Mouse (Mus musculus) forelimb bud, embryonic 11.5 days (tissue): Measurements from ENCODE around the gene Pde10a.
A peak's percentile ranks its signal among the peaks of the same experiment; 100 is the strongest.

Experiments used
- DNase-seq: peaks from one replicate; pipeline ENCODE4 v3.0.0-alpha.2; 2012; ENCODE audit warnings: low read depth, low spot score

Pde10a gene

DNA sequence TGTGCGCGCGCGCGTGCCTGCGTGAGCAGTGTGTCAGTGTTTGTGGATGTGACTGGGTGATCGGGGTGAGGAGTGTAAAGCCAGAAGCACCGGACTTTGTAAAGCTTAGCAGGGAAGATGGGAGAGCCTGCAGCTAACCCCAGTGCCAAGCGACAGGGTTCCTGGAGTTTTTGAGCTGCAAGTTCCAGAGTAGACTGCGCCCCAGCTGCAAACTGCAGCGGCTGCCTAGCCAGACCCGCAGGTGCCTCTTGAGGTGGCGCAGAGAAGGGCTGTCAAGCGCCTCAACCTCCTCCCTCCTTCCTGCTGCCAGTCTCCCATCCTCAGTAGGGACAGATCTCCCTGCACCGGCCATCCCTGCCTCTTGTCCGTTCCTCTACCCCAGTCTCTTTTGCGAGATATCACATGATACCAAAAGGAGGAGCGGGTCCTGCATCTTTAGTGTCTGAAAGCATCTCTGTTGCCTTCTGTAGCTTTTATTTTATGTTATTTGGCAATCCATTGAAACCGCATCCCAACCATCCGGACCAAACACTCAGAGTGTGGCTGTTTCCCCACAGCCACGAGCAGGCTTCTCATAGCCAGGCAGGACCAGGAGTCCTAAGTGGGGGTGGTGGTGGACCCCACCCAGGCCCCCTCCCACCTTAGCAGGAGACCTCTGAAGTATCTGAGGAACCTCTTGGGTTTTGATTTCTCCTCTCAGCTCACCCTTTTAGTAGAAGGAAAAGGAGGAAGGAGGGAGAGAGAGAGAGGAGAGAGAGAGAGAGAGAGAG lies 984 bp downstream of the Pde10a start:
- DNase-seq = no peak

DNA sequence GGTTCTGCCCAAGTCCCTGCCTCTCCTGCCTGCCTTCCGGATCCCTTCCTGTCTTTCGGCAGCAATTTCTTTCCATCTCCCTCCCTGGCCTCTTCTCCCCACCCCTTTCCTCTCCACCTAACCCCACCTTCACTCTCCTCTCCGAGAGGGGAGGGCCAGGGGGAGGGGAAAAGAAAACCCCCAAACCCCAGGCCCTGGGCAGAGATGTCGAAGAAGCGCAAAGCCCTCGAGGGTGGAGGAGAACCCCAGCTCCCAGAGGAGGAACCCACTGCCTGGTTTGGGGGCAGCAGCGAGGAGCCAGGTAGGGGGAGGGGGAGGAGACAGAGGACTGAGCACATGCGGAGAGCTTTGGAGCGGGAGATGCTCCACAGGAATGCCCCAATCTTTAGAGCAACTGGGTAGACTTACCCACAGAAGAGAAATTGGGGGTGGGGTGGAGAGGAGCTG lies 1.7 kb downstream of the Pde10a start:
- DNase-seq = no peak

DNA sequence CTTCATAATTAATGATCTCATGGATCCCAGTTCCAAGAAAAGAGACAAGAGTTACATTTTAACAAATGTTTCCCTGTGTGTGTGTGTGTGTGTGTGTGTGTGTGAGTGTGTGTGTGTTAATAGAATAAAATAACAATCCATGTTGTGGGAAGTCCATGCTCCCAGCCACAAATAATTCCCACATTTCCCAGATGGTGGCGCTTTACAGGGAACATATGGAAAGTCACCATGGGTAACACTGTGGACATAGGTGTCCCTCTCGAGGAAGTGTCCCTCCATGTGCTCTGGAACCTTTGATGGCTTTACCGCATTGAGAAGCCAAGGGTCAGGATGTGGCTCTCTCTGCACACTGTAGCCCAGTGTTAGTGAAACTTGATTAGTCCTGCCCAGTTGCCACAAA lies 3.5 kb downstream of the Pde10a start:
- no peak for DNase-seq

DNA sequence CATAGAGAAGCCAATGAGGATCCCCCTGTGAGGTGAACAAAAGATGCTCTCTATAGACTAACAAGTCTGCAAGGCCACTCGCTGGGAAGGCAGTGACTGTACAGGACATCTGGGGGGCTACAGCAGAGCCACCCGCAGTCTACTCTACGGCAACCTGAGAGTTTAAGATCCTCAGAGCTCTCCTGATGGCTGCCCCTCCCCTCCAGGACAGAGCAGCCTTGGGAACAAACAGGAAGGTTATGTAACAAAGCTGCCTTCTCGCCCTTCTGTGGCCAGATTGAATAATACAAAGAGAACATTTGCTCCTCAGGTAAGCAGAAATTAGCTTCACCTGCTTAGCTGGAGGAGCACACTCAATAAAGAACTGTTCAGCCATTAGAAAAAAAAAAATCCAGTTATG lies 7.4 kb downstream of the Pde10a start:
- no peak for DNase-seq

DNA sequence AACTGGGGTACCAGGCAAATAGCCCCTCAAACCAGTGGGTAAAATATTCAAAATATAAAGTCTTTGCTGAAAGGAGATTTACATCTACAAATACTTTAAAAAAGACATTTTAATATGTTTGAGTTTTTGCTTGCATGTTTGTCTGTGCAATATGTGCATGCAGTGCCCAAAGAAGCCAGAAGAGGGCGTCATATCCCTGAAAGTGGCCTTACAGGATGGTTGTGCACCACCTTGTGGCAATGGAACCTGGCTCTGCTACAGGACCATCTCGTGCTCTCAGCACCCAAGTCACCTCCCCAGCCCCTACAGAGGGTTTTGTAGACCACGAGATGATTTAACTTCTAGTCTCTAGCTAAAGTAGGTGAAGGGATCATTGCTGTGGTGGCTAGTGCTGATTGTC lies 8.7 kb downstream of the Pde10a start:
- no peak for DNase-seq

DNA sequence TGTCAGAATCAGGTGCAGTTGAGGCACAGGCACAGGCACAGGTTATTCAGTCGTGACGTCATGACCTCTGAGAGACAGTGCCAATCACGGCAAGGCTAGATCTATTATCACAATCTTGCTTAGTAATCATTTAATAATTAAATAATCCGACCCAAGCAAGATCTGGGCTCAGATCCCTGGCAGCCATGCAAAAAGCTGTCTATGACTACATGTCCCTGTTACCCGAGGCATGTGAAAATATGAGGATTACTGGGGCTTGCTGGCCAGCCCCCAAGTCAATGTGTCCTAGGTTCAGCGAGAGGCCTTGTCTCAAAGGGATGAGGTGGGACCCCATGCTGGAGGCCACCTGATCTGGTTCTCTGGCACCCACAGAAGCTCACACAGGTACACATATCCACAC lies 11.3 kb downstream of the Pde10a start:
- DNase-seq = no peak

DNA sequence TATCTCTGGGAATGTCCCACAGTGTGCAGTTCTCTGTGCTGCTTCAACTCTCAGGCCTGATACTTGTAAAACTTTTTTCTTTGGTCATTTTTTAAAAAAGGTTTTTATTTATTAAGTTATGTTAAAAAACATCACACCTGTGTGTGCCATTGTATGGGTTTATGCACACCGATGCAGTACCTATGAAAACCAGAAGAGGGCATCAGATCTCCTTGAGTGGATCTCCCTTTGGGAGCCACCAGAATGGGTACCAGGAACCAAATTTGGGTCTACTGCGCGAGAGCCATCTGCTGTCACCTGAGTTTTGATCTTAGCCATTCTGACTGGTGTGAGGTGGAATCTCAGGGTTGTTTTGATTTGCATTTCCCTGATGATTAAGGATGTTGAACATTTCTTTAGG lies 12.9 kb downstream of the Pde10a start:
- no peak for DNase-seq

DNA sequence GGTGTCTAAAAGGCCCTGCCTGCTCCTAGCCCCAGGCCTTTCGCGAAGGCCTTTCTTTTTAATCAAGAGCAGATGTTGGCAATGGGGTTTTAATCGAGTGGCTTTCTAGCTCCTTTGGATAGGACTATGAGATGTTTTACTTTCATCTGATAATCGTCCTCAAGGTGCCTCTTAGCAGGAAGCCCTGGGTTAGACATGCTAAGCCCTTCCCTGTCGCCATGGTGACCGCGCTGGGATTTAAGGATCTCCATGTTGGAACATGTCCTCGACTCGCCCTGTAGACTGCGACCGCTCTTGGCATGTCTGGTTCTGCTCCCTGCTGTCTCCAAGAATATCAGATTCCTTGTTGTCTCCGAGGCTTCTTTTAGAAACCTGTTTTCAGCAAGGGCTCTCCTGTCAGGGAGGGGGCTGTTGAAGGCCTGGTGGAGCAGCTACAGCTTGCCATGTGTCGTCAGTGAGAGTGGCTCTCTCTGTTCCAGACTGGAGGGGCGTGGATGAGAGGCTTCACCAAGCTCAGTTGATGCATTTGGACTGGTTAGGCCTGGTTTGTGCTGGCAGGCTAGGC lies 16.9 kb downstream of the Pde10a start:
- DNase-seq = no peak

DNA sequence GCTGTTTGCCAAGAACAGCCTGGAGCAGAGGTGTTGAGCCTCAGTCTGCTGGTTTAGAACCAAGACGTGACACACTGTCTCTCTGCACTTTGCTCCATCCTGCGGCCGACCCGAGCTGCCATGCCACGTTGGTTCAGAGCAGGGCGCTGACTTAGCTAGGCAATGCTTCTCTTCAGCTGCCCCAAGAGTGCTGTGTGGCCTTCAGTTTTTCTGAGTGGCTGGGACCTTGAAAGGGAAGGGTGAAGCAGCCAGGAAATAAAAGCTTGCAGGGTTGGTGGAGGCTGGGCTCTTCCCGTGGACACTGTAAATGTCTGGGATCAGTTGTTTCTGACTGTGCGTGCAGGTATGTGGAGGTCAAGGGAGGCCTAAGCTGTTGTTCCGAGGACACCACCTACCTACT lies 21.2 kb downstream of the Pde10a start:
- no peak for DNase-seq

DNA sequence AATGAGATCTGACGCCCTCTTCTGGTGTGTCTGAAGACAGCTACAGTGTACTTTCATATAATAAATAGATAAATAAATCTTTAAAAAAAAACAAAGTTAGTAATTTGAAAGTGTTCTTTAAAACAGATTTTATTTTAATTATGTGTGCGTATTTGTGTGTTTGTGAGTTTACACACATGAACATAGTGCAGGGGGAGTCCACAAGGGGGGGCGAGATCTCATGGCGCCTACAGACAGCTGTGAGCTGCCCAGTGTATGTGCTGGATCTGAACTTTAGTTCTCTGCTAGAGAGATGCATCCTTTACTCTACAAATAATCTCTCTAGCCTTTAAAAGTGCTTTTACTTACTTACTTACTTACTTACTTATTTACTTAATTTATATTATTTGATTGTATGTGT lies 23.6 kb downstream of the Pde10a start:
- DNase-seq = no peak

DNA sequence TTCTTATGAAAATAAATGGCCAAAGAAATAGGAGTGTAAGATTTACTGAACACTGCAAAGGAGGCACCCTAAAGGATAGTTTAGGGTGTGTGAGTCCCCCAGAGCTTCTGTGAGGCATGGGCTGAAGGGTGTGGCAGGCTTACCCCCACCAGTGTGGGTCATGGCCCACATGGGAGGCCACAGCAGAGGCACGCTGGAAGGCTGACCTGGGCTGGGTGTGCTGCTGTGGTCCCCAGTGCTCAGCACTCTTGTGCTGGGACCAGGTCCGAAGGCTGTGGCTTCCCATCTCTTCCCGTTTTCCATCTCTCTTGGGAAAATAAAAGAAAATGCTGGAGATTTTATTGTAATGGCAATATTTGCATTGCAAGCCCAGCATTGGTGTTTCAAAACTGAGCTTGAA lies 26.5 kb downstream of the Pde10a start:
- DNase-seq = no peak

DNA sequence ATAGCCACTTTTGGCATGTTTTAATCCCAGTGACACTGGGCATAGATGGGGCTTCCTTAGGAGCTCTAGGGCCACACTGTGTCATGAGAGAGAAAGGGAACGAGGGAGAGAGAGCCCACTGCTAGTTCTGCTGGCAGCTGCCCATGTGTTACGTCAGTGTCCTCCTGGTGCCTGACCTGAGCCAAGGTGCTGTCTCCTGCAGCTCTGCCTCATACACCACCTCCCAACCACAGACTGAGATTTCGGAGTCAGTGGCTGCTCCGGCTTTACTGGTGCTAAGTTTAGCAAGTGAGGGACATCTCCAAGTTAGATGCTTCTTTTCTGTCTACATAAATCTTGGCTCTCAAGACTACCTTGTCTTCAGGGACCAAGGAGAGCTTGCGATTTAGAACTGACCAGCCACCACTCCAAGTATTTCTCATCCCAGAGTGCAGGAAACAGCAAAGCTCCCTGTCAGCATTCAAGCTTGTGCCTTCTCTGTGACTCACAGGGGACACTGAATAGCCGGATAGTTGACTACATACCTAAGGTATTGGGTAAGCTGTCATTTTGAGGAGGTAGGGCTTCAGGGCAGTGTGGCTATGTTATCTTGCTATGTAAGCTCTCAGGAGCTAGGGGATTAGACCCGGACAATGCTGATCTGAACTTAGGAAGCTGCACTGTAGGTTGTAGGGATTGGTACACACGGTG lies 27.3 kb downstream of the Pde10a start:
- DNase-seq = no peak

DNA sequence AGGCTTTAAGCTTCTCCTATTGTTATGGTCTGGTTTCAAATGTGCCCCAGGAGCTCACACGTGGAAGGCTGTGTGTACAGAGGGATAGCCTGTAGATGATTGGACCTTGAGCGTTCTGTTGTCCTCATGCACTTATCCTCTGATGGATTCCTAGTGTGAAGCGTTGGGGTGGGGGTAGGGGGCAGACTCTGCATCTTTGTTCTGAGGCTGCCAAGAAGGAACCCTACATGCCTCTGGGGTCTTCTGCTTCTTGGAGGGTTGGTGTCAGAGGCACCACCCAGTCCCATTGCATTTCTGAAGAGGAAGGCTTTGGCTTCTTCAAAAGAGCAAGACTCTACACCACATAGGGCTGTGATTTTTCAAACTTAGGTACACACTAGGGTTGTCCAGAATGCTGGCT lies 28.4 kb downstream of the Pde10a start:
- DNase-seq = no peak

DNA sequence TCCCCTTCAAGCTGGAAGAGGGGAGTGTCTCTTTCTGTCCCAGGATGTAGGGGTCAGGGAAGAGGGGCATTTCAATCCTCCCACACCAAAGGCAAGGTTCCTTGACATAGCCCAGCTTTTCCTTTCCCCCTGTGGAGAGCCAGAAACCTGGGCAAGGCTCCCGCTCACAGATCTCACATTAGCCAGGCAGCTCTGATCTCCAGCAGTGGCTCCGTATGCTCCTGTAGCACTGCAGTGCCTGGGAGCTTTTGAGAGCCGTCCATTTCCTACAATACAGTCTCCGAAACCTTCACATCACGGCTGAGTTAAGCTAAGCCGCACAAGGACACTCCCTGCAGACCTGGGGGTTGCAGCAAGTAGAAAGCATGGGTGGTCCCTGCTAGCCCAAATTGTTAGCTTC lies 29.0 kb downstream of the Pde10a start:
- no peak for DNase-seq

DNA sequence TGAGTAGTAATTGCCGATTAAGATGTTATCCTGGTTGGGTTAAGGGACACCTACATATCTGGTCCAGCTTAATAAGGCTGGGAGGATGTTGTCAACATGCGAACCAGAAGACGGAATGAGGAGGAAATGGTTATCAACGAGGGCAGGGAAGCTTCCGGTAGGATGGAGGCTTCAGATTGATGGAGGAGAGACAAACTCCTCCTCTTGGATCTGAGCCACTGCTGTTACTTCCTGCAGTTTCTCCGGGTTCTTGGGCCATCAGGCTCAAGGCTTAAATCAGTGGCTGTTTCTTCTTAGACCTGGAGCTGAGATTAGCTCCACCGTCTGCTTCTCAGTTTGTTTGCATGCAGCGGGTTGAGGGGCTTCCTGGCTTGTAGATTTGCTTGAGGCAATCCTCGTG lies 30.6 kb downstream of the Pde10a start:
- DNase-seq = no peak

DNA sequence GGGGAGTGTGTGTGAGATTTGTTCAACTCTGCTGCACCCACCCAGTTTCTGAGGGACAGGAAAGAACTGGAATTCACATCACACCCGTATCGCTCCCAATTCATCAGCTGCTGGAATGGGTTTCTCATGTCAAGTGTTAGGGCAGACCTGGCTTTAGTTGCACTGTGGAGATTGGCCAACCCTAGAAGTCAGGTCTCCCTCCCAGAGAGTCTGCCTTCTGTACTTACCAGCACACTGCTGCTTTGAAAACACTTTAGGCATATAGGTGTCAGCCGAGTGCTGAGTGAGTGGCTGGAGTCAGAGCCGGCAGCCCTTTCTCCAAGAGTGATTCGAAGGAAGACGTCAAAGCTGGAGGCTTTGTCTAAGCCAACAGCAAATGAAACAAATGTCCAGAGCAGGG lies 31.1 kb downstream of the Pde10a start:
- no peak for DNase-seq

DNA sequence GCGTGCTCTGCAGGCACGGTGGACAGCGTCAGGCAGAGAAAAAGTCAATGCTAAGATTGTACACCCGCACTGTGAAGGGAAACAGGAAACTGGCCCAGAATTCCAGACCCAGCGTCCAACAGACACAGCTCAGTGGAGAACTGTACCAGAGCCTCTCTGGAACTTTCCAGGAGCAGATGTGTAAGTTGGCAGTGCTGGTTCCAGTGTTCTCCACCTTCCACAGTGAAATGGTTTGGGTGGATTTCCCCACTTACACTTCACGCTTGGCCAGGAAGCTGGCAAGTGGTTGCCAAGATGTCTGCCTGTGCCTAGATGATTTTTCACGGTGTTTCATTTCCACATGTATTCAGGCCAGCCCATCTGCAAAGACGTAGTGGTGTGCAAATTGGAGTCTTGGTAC lies 32.8 kb downstream of the Pde10a start:
- no peak for DNase-seq

DNA sequence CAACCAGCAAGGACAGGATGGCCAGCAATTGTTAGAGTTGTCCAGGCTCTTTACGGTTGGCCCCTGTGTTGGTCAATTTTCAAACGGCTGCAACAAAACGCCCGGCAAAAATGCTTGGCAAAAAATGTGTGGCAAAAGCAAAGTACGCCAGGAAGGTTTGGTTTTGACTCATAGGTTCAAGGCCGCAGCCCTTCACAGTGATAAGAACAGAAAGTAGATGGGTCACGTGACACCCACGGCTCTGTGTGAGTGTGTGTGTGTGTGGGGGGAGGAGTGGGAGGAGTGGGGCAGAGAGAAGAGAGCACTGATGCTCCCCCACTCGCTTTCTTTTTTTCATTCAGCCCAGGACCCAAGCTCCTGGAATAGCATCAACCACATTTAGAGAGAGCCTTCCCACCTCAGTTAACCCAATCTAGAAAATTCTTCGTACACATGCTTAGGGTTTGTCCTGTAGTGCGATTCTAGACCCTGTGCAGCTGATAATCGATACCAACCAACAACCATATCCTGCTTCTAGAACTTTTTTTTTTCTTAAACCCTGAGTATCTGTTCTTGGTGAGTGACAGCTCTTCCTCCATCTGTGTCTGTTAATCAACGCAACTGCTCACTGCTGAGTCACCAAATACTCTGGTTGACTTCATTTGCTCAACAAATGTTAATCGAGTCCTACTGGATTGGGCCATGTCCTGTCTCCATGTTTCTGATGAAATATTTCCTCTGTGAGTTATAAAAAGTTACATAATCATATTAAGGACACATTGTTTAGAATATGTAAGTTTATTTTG lies 37.1 kb downstream of the Pde10a start:
- DNase-seq = no peak

DNA sequence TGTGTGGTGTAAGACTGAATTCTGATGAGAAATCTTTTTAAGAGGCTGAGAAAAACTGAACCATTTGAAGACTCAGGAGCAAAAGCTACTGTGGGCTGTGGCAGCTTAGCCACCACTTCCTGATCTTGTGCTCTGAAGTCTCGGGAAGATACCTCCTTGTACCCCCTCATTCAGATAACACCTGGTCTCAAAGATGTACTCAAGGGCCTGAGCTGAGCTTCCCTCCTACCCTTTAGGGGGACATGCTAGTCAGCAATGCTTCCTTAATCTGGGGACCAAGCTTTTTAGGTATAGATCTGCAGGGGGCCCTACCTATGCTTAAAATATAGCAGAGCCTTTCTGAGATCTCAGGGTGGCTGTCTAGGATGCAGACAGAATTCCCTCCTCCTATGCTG lies 37.7 kb downstream of the Pde10a start:
- DNase-seq = no peak

DNA sequence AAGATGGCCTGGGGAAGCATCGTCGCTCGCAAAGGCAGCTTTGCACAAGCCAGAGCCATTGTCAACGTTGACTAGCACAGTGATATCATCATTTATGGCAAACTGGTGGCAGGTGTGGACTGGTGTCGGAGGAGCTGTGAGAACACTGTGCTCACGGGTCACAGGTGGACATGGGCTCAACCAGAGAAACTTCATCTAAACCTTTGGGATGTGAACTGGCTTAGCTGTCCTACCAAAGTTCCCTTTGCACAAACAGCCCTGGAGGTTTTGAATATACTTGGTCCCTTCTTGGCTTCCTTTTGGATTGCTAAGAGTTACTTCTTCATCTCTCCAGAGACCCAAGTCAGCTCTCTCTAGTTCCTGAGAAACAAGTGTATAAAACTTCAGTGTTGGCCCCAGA lies 41.7 kb downstream of the Pde10a start, which contains the start of gene Gm17087:
Gene Gm17087, minus strand, starts transcription at position 101 of the 400 bp plus-strand sequence.
- no peak for DNase-seq

DNA sequence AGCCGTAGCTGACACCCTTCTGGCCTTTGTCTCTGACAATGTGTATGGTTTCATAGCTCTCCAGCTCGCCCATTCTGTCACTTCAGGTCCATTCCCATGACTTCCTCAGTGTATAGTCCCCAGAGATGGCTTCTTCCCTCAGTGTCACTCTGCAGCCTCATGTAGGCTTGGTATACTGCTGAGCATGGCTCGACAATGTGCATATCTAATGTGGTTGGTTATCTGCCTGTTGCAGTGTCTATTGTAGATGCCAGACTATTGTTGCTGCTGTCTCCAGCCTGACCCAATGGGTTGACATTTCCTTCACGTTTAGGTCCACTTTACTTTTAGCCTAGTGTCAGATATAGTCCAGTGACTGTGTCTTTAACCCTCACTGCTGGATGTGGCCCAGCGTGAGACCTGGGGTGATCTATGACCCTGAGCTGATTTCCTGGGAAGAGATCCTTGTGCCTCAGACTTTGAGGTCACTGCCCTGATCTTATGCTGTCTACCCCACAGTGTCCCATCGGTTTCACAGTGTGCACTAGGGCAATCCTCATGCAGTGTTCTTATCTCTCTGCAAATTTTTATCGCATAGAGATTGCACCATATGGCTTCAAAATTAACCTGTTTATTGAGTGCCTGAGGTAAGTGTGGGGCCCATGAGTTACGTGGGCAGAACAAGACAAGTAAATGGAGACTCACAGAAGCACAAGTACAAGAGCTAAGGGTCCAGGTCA lies 48.5 kb downstream of the Pde10a start:
- DNase-seq = no peak

DNA sequence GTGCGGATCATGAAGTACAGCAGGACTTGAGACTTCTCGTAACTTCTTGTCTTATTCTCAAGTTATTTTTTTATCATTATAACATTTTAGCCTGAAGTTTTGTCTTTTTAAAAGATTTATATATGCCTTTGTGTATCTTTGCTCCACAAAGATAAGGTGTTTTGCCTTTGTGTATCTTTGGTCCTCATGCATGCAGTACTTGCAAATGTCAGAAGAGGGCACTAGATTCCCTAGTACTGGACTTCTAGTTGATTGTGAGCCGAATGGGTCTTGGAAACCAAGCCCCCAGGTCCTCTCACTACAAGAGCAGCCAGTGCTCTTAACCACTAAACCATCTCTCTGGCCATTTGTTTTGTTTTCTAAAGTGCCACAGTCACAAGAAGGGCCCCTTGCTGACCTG lies 55.2 kb downstream of the Pde10a start:
- DNase-seq = peak; percentile 24
